Mouse (Mus musculus): ENCODE measurements at regions not wholly inside any gene's neighbourhood (a gene's known extent, or its start where the extent isn't known, plus 50 kb on each side); places are given as distances from the start of the nearest gene placed in this dataset.

GRCm38 (mm10) chr15:56050716-56051115 is 1426.7 kb downstream of the Slc22a22 start:
- Histone ChIP-seq H3K27ac (no peak overlapping the region), H3K9ac (no peak overlapping the region), H3K27me3 (no peaks in the 10 kb centered on the region), H3K9me3 (replicated peaks) (no peaks in the 10 kb centered on the region), H3K4me1 (0 out of 2 replicates have a peak, but pooled peaks cover 2% of the 10 kb centered on the region), H3K36me3 (no peaks in the 10 kb centered on the region), H3K4me3 (replicated peaks) (no peak overlapping the region), H3K4me2 (no peak overlapping the region)
- 36% methylated on average over 7 of the region's 7 CpGs for whole genome bisulfite sequencing
- no peak for ATAC-seq (replicated peaks; ENCODE audit: low FRiP score)

GRCm38 (mm10) chr15:56047832-56048231 is 1429.6 kb downstream of the Slc22a22 start:
- 86% methylated on average over 2 of the region's 2 CpGs for WGBS
- Histone ChIP-seq H3K36me3 (no peaks in the 10 kb centered on the region), H3K27ac (no peak overlapping the region), H3K9me3 (replicated peaks) (no peaks in the 10 kb centered on the region), H3K9ac (no peak overlapping the region), H3K4me1 (0 out of 2 replicates have a peak, but pooled peaks cover 2% of the 10 kb centered on the region), H3K4me3 (replicated peaks) (no peak overlapping the region), H3K27me3 (no peaks in the 10 kb centered on the region), H3K4me2 (no peak overlapping the region)
- no peak for ATAC-seq (replicated peaks; ENCODE audit: low FRiP score)

- Histone ChIP-seq H3K27ac (no peak overlapping the region), H3K36me3 (no peaks in the 10 kb centered on the region), H3K4me3 (replicated peaks) (peak overlapping the region; percentile 38), H3K27me3 (no peaks in the 10 kb centered on the region), H3K9ac (no peak overlapping the region), H3K9me3 (replicated peaks) (no peaks in the 10 kb centered on the region), H3K4me1 (0 out of 2 replicates have a peak, but pooled peaks cover 2% of the 10 kb centered on the region), H3K4me2 (peak overlapping the region; percentile 58)
- peak; percentile 79 for ATAC-seq (replicated peaks; ENCODE audit: low FRiP score)
- WGBS: 33% methylated on average over 16 of the region's 16 CpGs
These were observed 1430.5 kb downstream of the Slc22a22 start for GRCm38 (mm10) chr15:56046679-56047532.

- no peak overlapping the region for H3K4me3 ChIP-seq (replicated peaks)
These were observed 1431.7 kb downstream of the Slc22a22 start for GRCm38 (mm10) chr15:56045510-56046245.

GRCm38 (mm10) chr15:56043282-56043681 is 1434.1 kb downstream of the Slc22a22 start:
- H3K4me1 ChIP-seq: 0 out of 2 replicates have a peak, but pooled peaks cover 2% of the 10 kb centered on the region
- H3K4me2 ChIP-seq: no peak overlapping the region
- H3K36me3 ChIP-seq: no peaks in the 10 kb centered on the region
- no peak overlapping the region for H3K4me3 ChIP-seq (replicated peaks)
- no peaks in the 10 kb centered on the region for H3K27me3 ChIP-seq
- no peak for ATAC-seq (replicated peaks; ENCODE audit: low FRiP score)
- WGBS: 82% methylated on average over 4 of the region's 4 CpGs
- no peaks in the 10 kb centered on the region for H3K9me3 ChIP-seq (replicated peaks)
- no peak overlapping the region for H3K27ac ChIP-seq
- H3K9ac ChIP-seq: no peak overlapping the region

More at GRCm38 (mm10) chr15:56045510-56046245, 1431.7 kb downstream of the Slc22a22 start:
- H3K36me3 ChIP-seq: no peaks in the 10 kb centered on the region
- no peak overlapping the region for H3K4me2 ChIP-seq
- no peaks in the 10 kb centered on the region for H3K27me3 ChIP-seq
- H3K9ac ChIP-seq: no peak overlapping the region
- ATAC-seq (replicated peaks; ENCODE audit: low FRiP score): no peak
- H3K9me3 ChIP-seq (replicated peaks): no peaks in the 10 kb centered on the region
- 0 out of 2 replicates have a peak, but pooled peaks cover 2% of the 10 kb centered on the region for H3K4me1 ChIP-seq
- WGBS: 82% methylated on average over 10 of the region's 10 CpGs
- no peak overlapping the region for H3K27ac ChIP-seq

GRCm38 (mm10) chr15:56042449-56042848 is 1435.0 kb downstream of the Slc22a22 start:
- ATAC-seq (replicated peaks; ENCODE audit: low FRiP score): no peak
- H3K27me3 ChIP-seq: no peaks in the 10 kb centered on the region
- no peak overlapping the region for H3K4me2 ChIP-seq
- 0 out of 2 replicates have a peak, but pooled peaks cover 2% of the 10 kb centered on the region for H3K4me1 ChIP-seq
- H3K4me3 ChIP-seq (replicated peaks): no peak overlapping the region
- no peaks in the 10 kb centered on the region for H3K9me3 ChIP-seq (replicated peaks)
- H3K9ac ChIP-seq: no peak overlapping the region
- no peak overlapping the region for H3K27ac ChIP-seq
- no peaks in the 10 kb centered on the region for H3K36me3 ChIP-seq

- WGBS: 82% methylated on average over 2 of the region's 2 CpGs
These were observed 1447.4 kb downstream of the Slc22a22 start for GRCm38 (mm10) chr15:56030007-56030406.

GRCm38 (mm10) chr15:56027197-56027818 is 1450.1 kb downstream of the Slc22a22 start:
- H3K36me3 ChIP-seq: no peaks in the 10 kb centered on the region
- no peak overlapping the region for H3K4me2 ChIP-seq
- WGBS: 36% methylated on average over 5 of the region's 5 CpGs
- no peaks in the 10 kb centered on the region for H3K4me1 ChIP-seq
- no peaks in the 10 kb centered on the region for H3K9me3 ChIP-seq (replicated peaks)
- no peak overlapping the region for H3K4me3 ChIP-seq (replicated peaks)
- no peak overlapping the region for H3K9ac ChIP-seq
- no peak for ATAC-seq (replicated peaks; ENCODE audit: low FRiP score)
- no peaks in the 10 kb centered on the region for H3K27me3 ChIP-seq
- H3K27ac ChIP-seq: no peak overlapping the region

More at GRCm38 (mm10) chr15:56030007-56030406, 1447.4 kb downstream of the Slc22a22 start:
- Histone ChIP-seq H3K4me2 (no peak overlapping the region), H3K4me3 (replicated peaks) (no peak overlapping the region), H3K36me3 (no peaks in the 10 kb centered on the region), H3K9ac (no peak overlapping the region), H3K9me3 (replicated peaks) (no peaks in the 10 kb centered on the region), H3K4me1 (no peaks in the 10 kb centered on the region), H3K27me3 (no peaks in the 10 kb centered on the region), H3K27ac (no peak overlapping the region)
- ATAC-seq (replicated peaks; ENCODE audit: low FRiP score): no peak

- ATAC-seq (replicated peaks; ENCODE audit: low FRiP score): no peak
- H3K27ac ChIP-seq: no peak overlapping the region
- H3K27me3 ChIP-seq: no peaks in the 10 kb centered on the region
- no peak overlapping the region for H3K4me2 ChIP-seq
- 92% methylated on average over 1 of the region's 1 CpGs for WGBS
- no peaks in the 10 kb centered on the region for H3K36me3 ChIP-seq
- no peaks in the 10 kb centered on the region for H3K4me1 ChIP-seq
- no peaks in the 10 kb centered on the region for H3K9me3 ChIP-seq (replicated peaks)
- no peak overlapping the region for H3K4me3 ChIP-seq (replicated peaks)
- no peak overlapping the region for H3K9ac ChIP-seq
These were observed 1452.7 kb downstream of the Slc22a22 start for GRCm38 (mm10) chr15:56024705-56025104.

- 84% methylated on average over 5 of the region's 5 CpGs for WGBS
These were observed 1453.5 kb downstream of the Slc22a22 start for GRCm38 (mm10) chr15:56023862-56024484.

GRCm38 (mm10) chr15:56022315-56022714 is 1455.1 kb downstream of the Slc22a22 start:
- H3K4me3 ChIP-seq (replicated peaks): no peak overlapping the region
- ATAC-seq (replicated peaks; ENCODE audit: low FRiP score): no peak
- no peaks in the 10 kb centered on the region for H3K4me1 ChIP-seq
- WGBS: 90% methylated on average over 4 of the region's 4 CpGs
- H3K27ac ChIP-seq: no peak overlapping the region
- no peaks in the 10 kb centered on the region for H3K9me3 ChIP-seq (replicated peaks)
- H3K9ac ChIP-seq: no peak overlapping the region
- no peaks in the 10 kb centered on the region for H3K36me3 ChIP-seq
- H3K4me2 ChIP-seq: no peak overlapping the region
- no peaks in the 10 kb centered on the region for H3K27me3 ChIP-seq

More at GRCm38 (mm10) chr15:56023862-56024484, 1453.5 kb downstream of the Slc22a22 start:
- no peak overlapping the region for H3K27ac ChIP-seq
- H3K4me1 ChIP-seq: no peaks in the 10 kb centered on the region
- no peak overlapping the region for H3K9ac ChIP-seq
- H3K4me2 ChIP-seq: no peak overlapping the region
- H3K36me3 ChIP-seq: no peaks in the 10 kb centered on the region
- H3K4me3 ChIP-seq (replicated peaks): no peak overlapping the region
- H3K9me3 ChIP-seq (replicated peaks): no peaks in the 10 kb centered on the region
- no peak for ATAC-seq (replicated peaks; ENCODE audit: low FRiP score)
- no peaks in the 10 kb centered on the region for H3K27me3 ChIP-seq

All from kidney, embryonic 15.5 days (tissue).